In genomic region chr9:43141839-43142238, GRCm38 (mm10) we compare ENCODE assay signal across 8 mouse cellular contexts. TPM values are rescaled to one million over a fixed set of nuclear protein-coding genes. Genes with fewer than 3 reads are reported as not detected.
DNase-seq lines count a peak whose midpoint lies in the region; ATAC-seq and TF ChIP-seq lines count a peak whose summit lies in the region.

No protein-coding gene starts in this region.

- H3K4me1 ChIP-seq in midbrain, embryonic 10.5 days, result peaks cover 2% of the 10 kb centered on the region; the same call in 1 of the 2 replicates
- no peaks in the 10 kb centered on the region for H3K4me1 ChIP-seq in midbrain, embryonic 15.5 days
- H3K4me1 ChIP-seq in bone marrow macrophage, adult 2 months (ENCODE audit: control insufficient read depth, insufficient read depth, low read length), result no peaks in the 10 kb centered on the region
- H3K4me1 ChIP-seq in embryonic facial prominence, embryonic 14.5 days (ENCODE audit: control insufficient read depth, insufficient read depth, low read length), result no peaks in the 10 kb centered on the region
- H3K4me1 ChIP-seq in intestine, embryonic 16.5 days (ENCODE audit: control insufficient read depth, insufficient read depth, low read length), result peaks cover 7% of the 10 kb centered on the region; the same call in 1 of the 2 replicates
- H3K4me1 ChIP-seq in limb, embryonic 14.5 days (ENCODE audit: control insufficient read depth, insufficient read depth, low read length), result no peaks in the 10 kb centered on the region

- peak; percentile 74 for TF ChIP-seq CTCF in bone marrow macrophage, adult 2 months (IDR thresholded peaks at IDR 0.05; ENCODE audit: low read depth, low read length)

- H3K27ac ChIP-seq in midbrain, embryonic 10.5 days (replicated peaks), result no peak overlapping the region
- no peak overlapping the region for H3K27ac ChIP-seq in midbrain, embryonic 15.5 days
- H3K27ac ChIP-seq in bone marrow macrophage, adult 2 months (ENCODE audit: insufficient read depth, low read depth, low read length), result no peak overlapping the region
- no peak overlapping the region for H3K27ac ChIP-seq in embryonic facial prominence, embryonic 14.5 days (replicated peaks; ENCODE audit: low read depth, low read length)
- no peak overlapping the region for H3K27ac ChIP-seq in intestine, embryonic 16.5 days (ENCODE audit: low read length)
- H3K27ac ChIP-seq in limb, embryonic 14.5 days (replicated peaks; ENCODE audit: low read depth, low read length), result no peak overlapping the region

- WGBS in midbrain, embryonic 10.5 days, result 13% methylated on average over 4 of the region's 4 CpGs
- 8% methylated on average over 4 of the region's 4 CpGs for WGBS in midbrain, embryonic 15.5 days
- 6% methylated on average over 4 of the region's 4 CpGs for WGBS in embryonic facial prominence, embryonic 14.5 days
- 4% methylated on average over 4 of the region's 4 CpGs for WGBS in intestine, embryonic 16.5 days
- 5% methylated on average over 4 of the region's 4 CpGs for WGBS in limb, embryonic 14.5 days

- H3K9me3 ChIP-seq in midbrain, embryonic 10.5 days (replicated peaks), result no peaks in the 10 kb centered on the region
- no peaks in the 10 kb centered on the region for H3K9me3 ChIP-seq in midbrain, embryonic 15.5 days
- no peaks in the 10 kb centered on the region for H3K9me3 ChIP-seq in embryonic facial prominence, embryonic 14.5 days (ENCODE audit: control insufficient read depth, low read length)
- no peaks in the 10 kb centered on the region for H3K9me3 ChIP-seq in intestine, embryonic 16.5 days (ENCODE audit: control insufficient read depth, low read length)
- H3K9me3 ChIP-seq in limb, embryonic 14.5 days (ENCODE audit: control insufficient read depth, low read length), result no peaks in the 10 kb centered on the region

- H3K9ac ChIP-seq in midbrain, embryonic 15.5 days, result no peak overlapping the region
- H3K9ac ChIP-seq in embryonic facial prominence, embryonic 14.5 days (ENCODE audit: low read depth, low read length), result no peak overlapping the region
- H3K9ac ChIP-seq in intestine, embryonic 16.5 days (ENCODE audit: low read depth, low read length), result no peak overlapping the region
- H3K9ac ChIP-seq in limb, embryonic 14.5 days (ENCODE audit: low read depth, low read length, severe bottlenecking), result no peak overlapping the region

- no peaks in the 10 kb centered on the region for H3K36me3 ChIP-seq in midbrain, embryonic 10.5 days
- no peaks in the 10 kb centered on the region for H3K36me3 ChIP-seq in midbrain, embryonic 15.5 days (replicated peaks)
- no peaks in the 10 kb centered on the region for H3K36me3 ChIP-seq in embryonic facial prominence, embryonic 14.5 days (ENCODE audit: control insufficient read depth, insufficient read depth, low read length)
- no peaks in the 10 kb centered on the region for H3K36me3 ChIP-seq in intestine, embryonic 16.5 days (ENCODE audit: control insufficient read depth, insufficient read depth, low read length)
- H3K36me3 ChIP-seq in limb, embryonic 14.5 days (ENCODE audit: control insufficient read depth, insufficient read depth, low read length), result no peaks in the 10 kb centered on the region

- no peak overlapping the region for H3K4me2 ChIP-seq in midbrain, embryonic 15.5 days
- H3K4me2 ChIP-seq in embryonic facial prominence, embryonic 14.5 days (ENCODE audit: low read depth, low read length), result no peak overlapping the region
- H3K4me2 ChIP-seq in intestine, embryonic 16.5 days (ENCODE audit: low read depth, low read length), result no peak overlapping the region
- H3K4me2 ChIP-seq in limb, embryonic 14.5 days (replicated peaks; ENCODE audit: low read depth, low read length, severe bottlenecking), result no peak overlapping the region

- no peak for TF ChIP-seq POLR2A in bone marrow macrophage, adult 2 months (IDR thresholded peaks at IDR 0.05; ENCODE audit: borderline replicate concordance, low read depth, low read length)
- no peak for TF ChIP-seq POLR2A in limb, embryonic 14.5 days (IDR thresholded peaks at IDR 0.05; ENCODE audit: borderline replicate concordance, extremely low read depth, insufficient read depth, insufficient read length)

- H3K4me3 ChIP-seq in midbrain, embryonic 10.5 days, result no peak overlapping the region
- no peak overlapping the region for H3K4me3 ChIP-seq in midbrain, embryonic 15.5 days
- no peak overlapping the region for H3K4me3 ChIP-seq in bone marrow macrophage, adult 2 months (ENCODE audit: insufficient read depth, low read length)
- no peak overlapping the region for H3K4me3 ChIP-seq in embryonic facial prominence, embryonic 14.5 days (ENCODE audit: low read depth, low read length)
- H3K4me3 ChIP-seq in intestine, embryonic 16.5 days (ENCODE audit: low read length), result no peak overlapping the region
- H3K4me3 ChIP-seq in limb, embryonic 14.5 days (replicated peaks; ENCODE audit: low read length), result no peak overlapping the region

- peaks cover 12% of the 10 kb centered on the region for H3K27me3 ChIP-seq in midbrain, embryonic 10.5 days (ENCODE audit: low read depth, poor library complexity, severe bottlenecking)
- no peaks in the 10 kb centered on the region for H3K27me3 ChIP-seq in midbrain, embryonic 15.5 days (replicated peaks)
- no peaks in the 10 kb centered on the region for H3K27me3 ChIP-seq in embryonic facial prominence, embryonic 14.5 days (replicated peaks; ENCODE audit: control insufficient read depth, insufficient read depth, low read length)
- H3K27me3 ChIP-seq in intestine, embryonic 16.5 days (replicated peaks; ENCODE audit: control insufficient read depth, insufficient read depth, low read length), result no peaks in the 10 kb centered on the region
- H3K27me3 ChIP-seq in limb, embryonic 14.5 days (ENCODE audit: control insufficient read depth, insufficient read depth, low read length), result no peaks in the 10 kb centered on the region

- peak; percentile 68 for DNase-seq in midbrain, embryonic 10.5 days (ENCODE audit: low spot score)
- DNase-seq in embryonic facial prominence, embryonic 14.5 days (ENCODE audit: low spot score), result peak; percentile 79
- peak; percentile 76 for DNase-seq in limb, embryonic 14.5 days (ENCODE audit: low spot score)
- DNase-seq in retina, adult 2 months (ENCODE audit: low read depth, low spot score), result peak; percentile 47
- peak; percentile 42 to 75 for DNase-seq in urinary bladder, postnatal 4 days (ENCODE audit: low spot score in 2 of 2)

- no peak for ATAC-seq in midbrain, embryonic 15.5 days (replicated peaks)
- peak; percentile 53; the same call in 1 of the 2 replicates for ATAC-seq in embryonic facial prominence, embryonic 14.5 days (ENCODE audit: low read depth)
- ATAC-seq in intestine, embryonic 16.5 days, result 0 out of 2 replicates have a peak, but pooled peaks have one; percentile 36
- ATAC-seq in limb, embryonic 14.5 days (ENCODE audit: low FRiP score, low read depth), result 0 out of 2 replicates have a peak, but pooled peaks have one; percentile 37

RNA-seq across cellular contexts. Expression of gene Tmem136, which starts 25.5 kb away (rescaled TPM):
- 12.6 and 16.3 TPM in 2 replicates for polyA plus RNA-seq in midbrain, embryonic 10.5 days (2016; fragmentation: Nextera tagmentation; extraction: Ambion mirVana)
- polyA plus RNA-seq in midbrain, embryonic 15.5 days (2015; fragmentation: Nextera tagmentation; extraction: Ambion mirVana), result 10.5 and 13.0 TPM in 2 replicates
- not detected in 2 replicates for polyA plus RNA-seq in bone marrow macrophage, adult 2 months (2012; ENCODE audit: insufficient read depth, insufficient read length, missing spikeins)
- polyA plus RNA-seq in embryonic facial prominence, embryonic 14.5 days (2014; fragmentation: Nextera tagmentation; extraction: Ambion mirVana), result 5.7 and 7.8 TPM in 2 replicates
- 3.3 and 3.4 TPM in 2 replicates for polyA plus RNA-seq in intestine, embryonic 16.5 days (2015; fragmentation: Nextera tagmentation; extraction: Ambion mirVana)
- polyA plus RNA-seq in limb, embryonic 14.5 days (2012; rRNA removed), result 16.3 and 19.6 TPM in 2 replicates
- 7.7 and 9.6 TPM in 2 replicates for polyA plus RNA-seq in limb, embryonic 14.5 days (2014; fragmentation: Nextera tagmentation; extraction: Ambion mirVana)

RNA-seq across cellular contexts. Expression of gene Arhgef12, which starts 34.8 kb away (rescaled TPM):
- polyA plus RNA-seq in midbrain, embryonic 10.5 days (2016; fragmentation: Nextera tagmentation; extraction: Ambion mirVana), result 7.3 and 7.8 TPM in 2 replicates
- 24.8 and 29.1 TPM in 2 replicates for polyA plus RNA-seq in midbrain, embryonic 15.5 days (2015; fragmentation: Nextera tagmentation; extraction: Ambion mirVana)
- 6.8 and 8.6 TPM in 2 replicates for polyA plus RNA-seq in bone marrow macrophage, adult 2 months (2012; ENCODE audit: insufficient read depth, insufficient read length, missing spikeins)
- polyA plus RNA-seq in embryonic facial prominence, embryonic 14.5 days (2014; fragmentation: Nextera tagmentation; extraction: Ambion mirVana), result 14.0 and 15.5 TPM in 2 replicates
- polyA plus RNA-seq in intestine, embryonic 16.5 days (2015; fragmentation: Nextera tagmentation; extraction: Ambion mirVana), result 5.2 and 5.6 TPM in 2 replicates
- polyA plus RNA-seq in limb, embryonic 14.5 days (2012; rRNA removed), result 26.1 and 26.9 TPM in 2 replicates
- polyA plus RNA-seq in limb, embryonic 14.5 days (2014; fragmentation: Nextera tagmentation; extraction: Ambion mirVana), result 15.7 and 18.6 TPM in 2 replicates
